Mouse (Mus musculus) small intestine, adult 2 months (tissue): ENCODE measurements around the gene Ptch2.

Experiments
- CTCF ChIP-seq: fragments of 200-500 bp; IDR thresholded peaks from 2 replicates; pipeline ENCODE4 v1.5.1; 2012; ENCODE audit warnings: low read depth, mild to moderate bottlenecking, control low read depth, inconsistent platforms, low read length, moderate library complexity, mixed read lengths; ENCODE audit not compliant: insufficient replicate concordance, insufficient read length; ENCODE audit errors: extremely low read depth
- POLR2A ChIP-seq: fragments of 200-500 bp; IDR thresholded peaks from 2 replicates; pipeline ENCODE4 v1.6.1; 2012; ENCODE audit warnings: low read depth, mild to moderate bottlenecking, control low read depth, inconsistent platforms, low read length, moderate library complexity

DNA sequence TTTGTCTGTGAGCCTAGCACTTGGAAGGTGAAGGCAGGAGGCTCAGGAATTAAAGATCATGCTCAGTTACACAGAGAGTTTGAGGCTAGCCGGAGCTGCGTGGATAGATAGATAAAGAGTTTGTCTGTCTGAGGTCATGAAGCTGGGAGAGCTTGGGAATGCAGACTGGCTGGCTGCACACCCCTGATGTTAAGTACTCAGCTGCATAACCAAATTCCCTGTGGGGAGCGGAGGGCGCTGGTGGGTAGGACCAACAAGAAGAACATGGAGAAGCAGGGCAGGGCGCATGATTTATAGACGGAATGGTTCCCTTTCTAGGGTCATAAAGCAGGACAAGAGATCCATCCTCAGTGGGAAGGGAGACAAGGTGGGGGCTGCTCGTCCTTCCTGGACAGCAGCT lies 47.1 kb downstream of the Ptch2 start:
- TF ChIP-seq POLR2A (no peak), CTCF (no peak)
